Mouse (Mus musculus): ENCODE measurements at regions not wholly inside any gene's neighbourhood (a gene's known extent, or its start where the extent isn't known, plus 50 kb on each side); places are given as distances from the start of the nearest gene placed in this dataset.
"Not testable (repeated sequence)": the region's sequence is repeated elsewhere in the genome, so short reads cannot be mapped to it uniquely, and the experiment has no call there.

GRCm38 (mm10) chr6:61042667-61043523 is 118.1 kb downstream of the Mmrn1 start:
- no peak for DNase-seq (ENCODE audit: low read depth, low spot score)

GRCm38 (mm10) chr6:61043524-61044450 is 119.0 kb downstream of the Mmrn1 start:
- no peak for DNase-seq (ENCODE audit: low read depth, low spot score)

GRCm38 (mm10) chr6:61047667-61048066 is 122.9 kb downstream of the Mmrn1 start:
- not testable (repeated sequence) for DNase-seq (ENCODE audit: low read depth, low spot score)

DNA sequence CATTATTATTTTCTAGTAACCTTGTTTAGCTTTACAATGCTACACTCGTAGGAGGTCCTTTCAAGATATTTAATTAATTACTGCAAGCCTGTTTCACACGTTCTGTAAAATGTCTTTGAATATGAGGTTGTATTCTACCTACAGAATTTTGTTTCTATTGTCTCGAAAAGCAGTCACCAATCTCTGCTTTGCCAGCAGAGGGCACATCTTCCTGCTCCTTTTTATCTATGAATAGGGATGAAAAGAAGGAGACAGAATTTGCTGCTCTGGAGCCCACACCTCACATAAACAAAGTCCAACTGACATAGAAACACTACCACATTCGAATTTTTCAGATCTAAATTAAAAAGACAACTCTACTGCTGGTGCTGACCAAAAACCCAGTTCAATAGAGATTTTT is 117.0 kb upstream of the Ccser1 start:
- DNase-seq (ENCODE audit: low read depth, low spot score), result peak; percentile 7

DNA sequence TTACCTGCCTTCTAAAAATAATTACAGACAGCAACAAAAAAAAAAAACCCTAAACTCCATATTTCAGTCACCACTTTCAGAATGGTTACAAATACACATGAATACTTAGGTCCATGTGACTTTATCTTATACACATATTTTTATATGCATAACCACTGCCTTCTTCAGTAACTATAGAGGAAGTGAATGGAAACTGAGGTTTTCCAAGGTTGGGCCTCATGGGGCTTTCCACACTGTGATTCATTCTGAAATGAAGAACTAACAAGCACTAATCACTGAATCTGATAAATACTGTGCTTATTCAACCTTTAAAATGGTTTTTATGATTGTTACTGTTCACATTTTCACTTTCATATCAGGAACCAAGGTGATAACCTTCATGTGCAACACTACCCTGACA is 114.4 kb upstream of the Ccser1 start:
- DNase-seq (ENCODE audit: low read depth, low spot score), result peak; percentile 12

- no peak for DNase-seq (ENCODE audit: low read depth, low spot score)
Measured at GRCm38 (mm10) chr6:61066501-61067282, 113.4 kb upstream of the Ccser1 start.

GRCm38 (mm10) chr6:61067355-61068116 is 112.6 kb upstream of the Ccser1 start:
- no peak for DNase-seq (ENCODE audit: low read depth, low spot score)

- DNase-seq (ENCODE audit: low read depth, low spot score), result no peak
Measured at GRCm38 (mm10) chr6:61068117-61068489, 112.0 kb upstream of the Ccser1 start.

DNA sequence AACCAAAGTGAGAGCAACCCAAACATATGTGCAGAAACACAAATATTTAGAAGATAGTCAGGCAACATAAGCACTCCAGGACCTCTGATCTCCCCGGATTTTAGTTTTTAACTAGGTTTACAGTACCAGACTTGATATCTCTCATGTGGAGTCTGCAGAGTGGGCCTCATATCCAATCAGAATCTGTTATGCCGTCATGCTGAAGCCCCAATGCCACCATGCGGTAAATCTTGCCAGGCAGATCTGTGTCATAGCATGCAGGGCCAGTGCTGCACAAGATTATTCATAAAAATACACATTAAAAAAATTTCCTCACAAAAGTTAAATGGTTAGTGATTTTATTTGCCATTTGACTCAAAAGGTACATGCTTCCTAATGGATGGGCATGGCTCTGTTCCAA is 106.9 kb upstream of the Ccser1 start:
- no peak for DNase-seq (ENCODE audit: low read depth, low spot score)

- DNase-seq (ENCODE audit: low read depth, low spot score), result no peak
Measured at GRCm38 (mm10) chr6:61073794-61074193, 106.3 kb upstream of the Ccser1 start.

DNA sequence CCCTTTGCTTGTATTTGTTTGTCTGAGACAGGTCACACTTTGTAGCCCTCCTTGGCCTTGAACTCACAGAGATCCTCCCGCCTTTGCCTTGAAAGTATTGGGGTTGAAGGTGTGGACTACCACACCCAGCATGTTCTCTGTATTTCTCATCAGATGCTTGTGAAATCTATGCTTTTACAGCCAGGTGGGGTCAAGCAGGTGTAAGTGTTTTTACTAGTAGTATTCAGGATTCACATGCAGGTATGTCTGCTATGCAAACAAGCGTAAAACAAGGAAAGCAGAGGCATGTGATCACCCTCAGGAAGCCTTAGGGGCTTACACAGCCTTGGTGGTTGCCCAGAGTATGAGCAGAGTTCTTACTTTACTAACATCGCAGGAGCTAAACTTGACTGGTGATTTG is 105.4 kb upstream of the Ccser1 start:
- no peak for DNase-seq (ENCODE audit: low read depth, low spot score)

GRCm38 (mm10) chr6:61078559-61078958 is 101.6 kb upstream of the Ccser1 start:
- no peak for DNase-seq (ENCODE audit: low read depth, low spot score)

GRCm38 (mm10) chr6:61080661-61081060 is 99.5 kb upstream of the Ccser1 start:
- no peak for DNase-seq (ENCODE audit: low read depth, low spot score)

DNA sequence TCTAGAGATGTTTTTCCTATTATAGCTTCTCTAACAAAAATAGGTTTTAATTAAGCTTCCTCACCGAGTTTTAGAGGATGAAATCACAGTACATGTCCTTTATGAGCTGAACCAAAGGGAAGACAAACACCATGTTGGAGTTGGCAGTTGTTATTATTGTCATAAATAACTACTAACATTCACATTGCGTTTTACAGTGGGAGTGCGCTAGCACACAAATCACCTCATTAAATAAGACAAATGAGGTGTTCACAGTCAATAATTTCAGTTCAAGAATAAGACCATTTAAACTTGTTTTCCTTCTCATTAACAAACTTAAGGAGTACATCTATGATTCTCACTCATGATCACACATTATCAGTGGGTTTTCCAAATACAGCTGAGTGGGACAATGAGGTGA is 96.8 kb upstream of the Ccser1 start:
- DNase-seq (ENCODE audit: low read depth, low spot score), result no peak

DNA sequence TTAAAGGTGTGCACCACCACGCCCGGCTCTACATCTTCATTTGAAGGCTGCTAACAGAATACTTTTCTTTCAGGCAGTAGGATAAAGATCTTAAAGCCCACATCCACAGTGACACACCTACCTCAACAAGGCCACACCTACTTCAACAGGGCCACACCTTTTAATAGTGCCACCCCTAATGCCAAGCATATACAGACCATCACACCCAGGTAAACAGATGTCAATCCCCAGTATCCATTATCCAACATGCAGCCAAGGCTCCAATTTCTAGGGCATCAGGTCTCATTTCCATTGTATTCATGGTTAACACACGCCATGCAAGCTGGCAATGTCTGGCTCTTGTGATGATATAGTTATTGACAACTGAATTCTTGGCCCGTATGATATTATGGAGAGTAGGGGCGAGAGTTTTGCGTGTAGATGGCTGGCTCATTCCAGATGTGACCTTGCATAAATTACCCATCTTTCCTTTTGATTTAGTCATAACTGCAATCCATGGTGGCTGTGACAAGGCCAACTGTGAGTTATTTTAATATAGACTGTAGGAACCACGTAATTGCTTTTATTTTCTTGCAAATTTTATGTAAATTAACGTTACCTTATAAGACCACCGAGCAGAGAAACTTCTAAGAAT is 80.7 kb upstream of the Ccser1 start:
- DNase-seq (ENCODE audit: low read depth, low spot score), result no peak

- no peak for DNase-seq (ENCODE audit: low read depth, low spot score)
Measured at GRCm38 (mm10) chr6:61099982-61100365, 80.2 kb upstream of the Ccser1 start.

DNA sequence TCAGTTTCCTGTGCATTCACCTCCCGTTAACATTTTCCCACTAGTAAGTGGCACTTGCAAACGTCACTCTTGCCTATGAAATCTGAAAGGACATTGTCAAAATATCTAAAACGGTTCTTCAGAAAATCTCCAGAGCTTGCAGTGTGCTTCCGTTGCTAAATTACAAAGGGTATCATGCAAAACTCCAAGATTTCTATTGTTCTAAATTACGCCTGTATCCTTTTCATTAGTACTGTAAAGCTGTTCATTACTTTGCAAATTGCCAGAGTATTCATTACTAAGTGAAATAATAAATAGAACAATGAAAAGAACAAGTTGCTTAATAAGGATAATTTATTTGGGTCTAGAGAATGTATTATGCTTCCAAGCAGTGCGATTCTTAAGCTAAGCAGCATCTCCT is 78.2 kb upstream of the Ccser1 start:
- DNase-seq (ENCODE audit: low read depth, low spot score), result no peak

GRCm38 (mm10) chr6:61103459-61104234 is 76.5 kb upstream of the Ccser1 start:
- DNase-seq (ENCODE audit: low read depth, low spot score), result no peak

GRCm38 (mm10) chr6:61115250-61115649 is 64.9 kb upstream of the Ccser1 start:
- DNase-seq (ENCODE audit: low read depth, low spot score), result no peak

GRCm38 (mm10) chr6:61119590-61119989 is 60.5 kb upstream of the Ccser1 start:
- DNase-seq (ENCODE audit: low read depth, low spot score), result no peak
